Mouse (Mus musculus) liver (tissue): ENCODE measurements around the gene Uchl1.

Source experiments
- DNase-seq: peaks from one replicate; pipeline ENCODE4 v3.0.0-alpha.2; 2020; ENCODE audit warnings: mixed read lengths

Uchl1 gene

DNA sequence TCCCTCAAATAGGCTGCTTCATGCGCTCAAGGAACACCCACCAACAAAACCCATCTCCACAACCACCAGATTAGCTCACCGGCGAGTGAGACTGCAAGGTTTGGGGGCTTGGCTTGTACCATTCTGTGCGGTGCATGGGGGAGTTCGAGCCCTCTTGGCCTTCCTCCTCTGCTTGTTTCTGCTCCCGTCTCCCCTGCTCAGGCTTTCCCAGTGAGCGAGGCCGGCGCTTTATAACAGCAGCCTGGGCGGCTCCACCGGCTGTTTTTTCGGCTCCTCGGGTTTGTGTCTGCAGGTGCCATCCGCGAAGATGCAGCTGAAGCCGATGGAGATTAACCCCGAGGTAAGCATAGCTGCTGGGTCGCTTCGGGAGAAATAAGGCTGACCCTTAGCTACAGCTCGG, at the start of gene Uchl1:
Uchl1 (plus strand) TSS at position 109 of the 400 bp plus-strand sequence.
- peak; percentile 59 for DNase-seq

DNA sequence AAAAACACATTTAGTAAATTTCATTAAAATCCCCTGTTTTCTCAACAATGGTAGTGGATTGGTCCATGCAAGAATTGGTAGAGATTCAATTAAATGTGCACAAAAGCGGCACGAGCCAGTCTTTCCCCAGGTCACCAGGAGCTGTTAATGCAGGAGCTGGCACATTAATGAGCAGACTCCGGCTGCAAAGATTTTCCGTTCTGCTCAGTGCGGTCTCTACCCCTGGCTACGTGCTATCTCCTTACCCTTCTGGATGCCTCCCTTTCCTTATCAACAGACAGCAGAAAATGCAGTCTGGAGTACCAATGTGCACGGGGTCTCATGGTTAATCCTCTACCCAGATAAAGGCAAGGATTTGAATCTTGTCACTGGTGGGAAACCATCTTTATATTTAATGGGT, 48.1 kb upstream of the Uchl1 start:
- no peak for DNase-seq

DNA sequence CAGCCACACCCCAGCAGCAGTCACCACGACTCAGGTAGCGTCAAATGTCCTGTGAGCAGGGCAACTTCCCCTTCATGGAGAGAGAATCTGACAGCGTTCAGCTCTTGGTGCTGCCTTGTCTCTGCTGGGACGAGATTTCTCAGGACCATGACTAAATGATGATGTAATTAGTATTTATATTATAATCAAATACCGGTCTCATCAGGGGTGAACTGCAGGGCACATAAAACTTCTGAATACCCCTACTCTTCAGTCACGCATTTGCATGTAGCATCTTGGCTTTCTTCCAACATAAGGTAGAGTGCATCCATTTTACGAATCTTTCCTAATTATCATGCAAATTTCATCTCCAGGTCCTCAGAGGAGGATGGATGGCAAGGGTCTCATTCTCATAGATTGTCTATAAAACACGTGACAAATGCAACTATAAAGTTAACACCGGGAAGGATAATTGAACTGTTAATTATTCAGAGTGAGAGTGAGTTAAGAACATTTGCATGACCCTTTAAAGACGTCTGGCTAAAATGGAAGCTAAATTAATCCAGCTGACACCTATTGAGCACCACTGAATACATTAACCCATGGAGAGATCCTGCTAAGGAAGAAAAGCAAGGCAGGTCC, 40.3 kb upstream of the Uchl1 start:
- DNase-seq, result no peak

DNA sequence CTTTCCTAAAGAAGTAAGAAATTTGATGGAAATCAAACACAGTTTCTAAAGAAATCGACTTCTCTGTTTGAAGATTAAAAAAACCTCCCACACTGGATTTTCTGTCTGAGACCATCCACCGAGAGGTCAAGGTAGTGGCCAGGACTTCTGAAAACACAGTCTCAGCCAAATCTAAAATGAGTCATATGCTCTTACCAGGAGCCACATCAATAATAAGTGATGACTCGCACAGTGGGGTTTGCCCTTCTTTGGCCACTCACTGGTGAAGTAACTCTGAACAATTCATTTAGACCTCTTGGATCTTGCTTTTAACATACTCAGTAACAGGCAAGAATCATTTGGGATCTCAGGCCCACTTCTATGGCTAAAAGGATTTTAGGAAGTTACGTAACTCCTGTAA, 33.7 kb upstream of the Uchl1 start:
- DNase-seq, result no peak

DNA sequence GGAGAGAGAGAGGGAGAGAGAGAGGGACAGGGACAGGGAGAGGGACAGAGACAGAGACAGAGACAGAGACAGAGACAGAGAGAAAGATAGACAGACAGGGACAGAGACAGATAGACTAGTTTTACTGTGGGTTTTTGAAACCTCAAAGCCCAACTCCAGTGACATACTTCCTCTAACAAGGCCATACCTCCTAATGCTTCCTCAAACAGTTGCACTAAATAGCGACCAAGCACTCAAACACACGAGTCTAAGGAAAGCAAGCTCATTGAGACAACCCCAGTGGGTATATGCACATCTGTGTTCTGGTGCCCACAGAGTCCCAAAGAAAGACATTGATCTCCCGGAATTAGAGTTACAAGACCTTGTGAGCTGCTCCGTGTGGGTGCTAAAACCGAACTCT, 32.6 kb upstream of the Uchl1 start:
- DNase-seq, result no peak

DNA sequence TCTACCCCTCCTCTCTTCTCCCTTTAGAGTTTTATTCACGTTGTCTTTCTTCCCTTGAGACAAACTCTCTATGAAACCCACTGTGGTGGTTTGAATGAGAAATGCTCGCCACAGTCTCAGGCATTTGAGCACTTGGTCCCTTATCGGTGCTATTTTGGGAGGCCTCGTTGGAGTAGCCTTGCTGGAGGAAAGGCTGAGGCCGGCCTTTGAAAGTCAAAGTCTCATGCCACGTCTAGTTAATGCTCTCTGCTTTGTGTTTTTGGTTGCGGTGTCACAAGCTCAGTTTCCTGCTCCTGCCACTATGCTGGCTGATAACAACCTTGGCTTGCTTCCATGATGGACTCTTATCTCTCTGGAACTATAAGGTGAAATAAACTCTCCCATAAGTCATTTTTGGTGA, 28.4 kb upstream of the Uchl1 start:
- DNase-seq, result no peak

DNA sequence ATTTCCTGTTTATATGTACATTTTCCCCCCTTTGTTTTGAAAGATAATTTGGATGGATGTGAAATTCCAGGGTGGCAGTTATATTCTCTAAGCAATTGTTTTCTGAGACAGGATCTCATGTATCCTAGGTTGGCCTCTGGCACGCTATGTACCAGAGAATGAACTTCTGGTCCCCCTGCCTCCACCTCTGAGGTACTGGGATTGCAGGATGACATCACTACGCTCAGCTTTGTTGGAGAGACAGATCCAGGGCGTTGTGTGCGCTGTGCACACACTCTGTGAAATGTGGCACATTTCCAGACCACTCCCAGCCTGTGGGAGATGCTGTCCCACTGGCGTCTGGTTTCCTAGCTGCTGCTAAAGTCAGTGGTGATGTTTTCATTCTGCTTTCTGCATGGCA, 21.7 kb upstream of the Uchl1 start:
- DNase-seq, result peak; percentile 6

DNA sequence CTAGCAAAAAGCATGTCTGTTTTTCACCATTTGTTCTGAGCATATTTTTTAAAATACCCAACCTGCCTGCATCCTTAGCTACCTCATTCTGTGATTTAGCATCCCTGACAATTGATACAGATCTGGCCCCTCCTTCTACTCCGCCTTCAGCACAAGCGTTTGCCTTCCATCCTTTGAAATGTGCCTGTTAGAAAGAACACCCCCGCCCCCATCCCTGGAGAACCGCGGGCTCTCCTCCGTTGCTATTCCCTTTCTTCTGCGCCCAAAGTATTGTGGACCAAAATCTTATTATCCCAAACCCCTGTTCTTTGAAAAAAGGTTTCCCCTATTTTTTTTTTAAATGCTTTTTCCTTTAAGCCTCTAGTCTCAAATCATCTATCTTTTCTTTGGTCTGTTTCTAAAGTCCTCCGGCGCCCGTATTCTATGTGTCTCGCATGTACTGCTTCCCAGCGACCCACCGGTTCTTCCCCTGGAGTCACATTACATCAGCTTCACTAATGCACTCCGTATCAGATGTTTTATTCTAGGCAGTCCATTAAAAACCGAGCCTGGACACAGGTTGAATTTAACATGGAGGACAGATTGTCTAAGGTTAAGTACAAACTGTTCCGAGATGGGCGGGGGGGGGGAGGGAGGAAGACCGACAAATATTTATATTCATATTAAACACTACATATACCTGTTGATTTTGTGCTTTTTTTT, 551 bp upstream of the Uchl1 start:
- no peak for DNase-seq

DNA sequence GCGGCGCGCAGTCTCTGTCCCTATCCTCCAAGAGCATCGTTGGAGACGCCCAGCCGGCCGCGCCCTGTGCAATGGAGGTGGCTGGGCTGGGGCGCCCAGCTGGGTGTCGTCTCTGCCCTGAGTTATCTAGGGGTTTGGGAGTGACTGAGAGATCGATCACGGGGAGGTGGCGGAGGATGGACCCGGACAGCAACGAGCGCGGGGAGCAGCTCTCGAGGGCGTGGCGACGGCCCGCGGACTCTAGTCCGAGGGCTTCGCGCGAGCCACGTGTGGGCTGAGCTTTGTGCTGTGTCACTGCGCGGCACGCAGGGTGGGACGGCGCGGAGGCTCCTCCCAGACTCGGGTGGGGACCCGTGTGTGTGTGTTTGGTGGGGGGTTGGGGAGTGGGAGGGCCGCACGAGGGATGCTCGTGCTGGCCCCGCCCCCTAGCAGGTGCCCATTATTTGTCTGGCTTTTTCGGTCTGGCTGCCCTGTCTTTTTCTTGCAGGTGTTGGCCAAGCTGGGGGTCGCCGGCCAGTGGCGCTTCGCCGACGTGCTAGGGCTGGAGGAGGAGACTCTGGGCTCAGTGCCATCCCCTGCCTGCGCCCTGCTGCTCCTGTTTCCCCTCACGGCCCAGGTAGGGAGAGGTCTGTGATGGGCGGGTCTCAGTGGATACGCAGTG, 696 bp downstream of the Uchl1 start:
- DNase-seq, result no peak

DNA sequence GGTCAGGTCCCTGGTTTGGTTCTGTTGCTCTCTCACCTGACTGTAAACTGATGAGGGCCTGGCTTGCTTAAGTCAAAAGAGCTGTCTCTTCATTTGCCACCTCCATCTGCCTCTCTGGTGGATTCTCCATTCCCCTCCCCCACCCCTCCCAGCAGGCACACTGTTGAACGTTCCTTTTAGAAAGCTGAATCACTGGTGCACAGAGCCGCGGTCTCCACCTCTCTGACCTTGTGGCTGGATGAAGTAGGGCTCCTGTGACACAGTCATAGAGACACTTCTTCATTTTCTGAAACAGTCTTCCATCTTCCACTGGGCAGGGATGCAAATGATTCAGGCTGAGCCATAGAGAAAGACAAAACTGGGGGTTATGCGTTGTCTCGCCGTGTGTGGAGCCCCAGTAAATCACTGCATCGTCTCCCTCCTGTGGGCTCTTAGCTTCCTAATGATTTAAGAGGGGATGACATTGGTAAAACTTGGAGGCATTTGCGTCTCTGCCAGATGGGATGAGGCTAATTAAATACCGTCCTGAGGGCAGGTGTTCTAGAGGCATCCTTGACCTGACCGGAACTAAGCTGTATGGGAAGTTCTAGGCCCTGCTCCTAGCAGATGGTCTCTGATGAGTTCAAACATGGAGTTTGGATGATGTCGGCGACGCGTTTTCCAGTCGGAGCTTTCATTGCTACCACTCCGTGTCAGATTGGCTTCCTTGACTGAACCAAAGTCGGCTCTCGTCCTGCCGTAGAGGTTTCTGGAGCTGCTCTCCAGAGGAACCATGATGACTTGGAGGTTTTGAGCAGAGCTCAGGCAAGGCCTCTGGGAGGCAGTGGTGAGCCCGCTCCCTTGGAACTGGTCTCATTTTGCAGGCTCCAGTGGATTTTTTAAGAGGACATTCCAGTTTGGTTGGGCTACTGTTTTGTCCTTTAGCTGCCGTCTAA, 1.8 kb downstream of the Uchl1 start:
- no peak for DNase-seq

DNA sequence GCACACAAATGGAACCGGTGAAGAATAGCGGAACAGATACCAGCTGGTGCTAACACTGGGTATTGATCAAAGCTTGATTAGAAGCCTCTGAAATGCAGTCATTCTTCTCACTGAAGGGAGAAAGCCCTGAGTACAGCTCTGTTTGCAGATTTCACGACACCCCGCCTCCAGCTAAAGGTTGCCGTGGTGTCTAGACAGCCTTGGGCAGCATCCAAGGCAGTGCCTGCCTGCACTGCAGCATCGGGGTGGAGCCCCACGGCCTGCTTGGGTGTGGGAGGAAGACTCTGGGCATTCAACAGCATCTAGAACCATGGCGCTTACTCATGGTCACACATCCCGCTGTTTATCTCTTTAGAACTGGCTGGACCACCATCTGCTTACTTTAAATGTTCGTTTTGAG, 3.3 kb downstream of the Uchl1 start:
- DNase-seq, result no peak

DNA sequence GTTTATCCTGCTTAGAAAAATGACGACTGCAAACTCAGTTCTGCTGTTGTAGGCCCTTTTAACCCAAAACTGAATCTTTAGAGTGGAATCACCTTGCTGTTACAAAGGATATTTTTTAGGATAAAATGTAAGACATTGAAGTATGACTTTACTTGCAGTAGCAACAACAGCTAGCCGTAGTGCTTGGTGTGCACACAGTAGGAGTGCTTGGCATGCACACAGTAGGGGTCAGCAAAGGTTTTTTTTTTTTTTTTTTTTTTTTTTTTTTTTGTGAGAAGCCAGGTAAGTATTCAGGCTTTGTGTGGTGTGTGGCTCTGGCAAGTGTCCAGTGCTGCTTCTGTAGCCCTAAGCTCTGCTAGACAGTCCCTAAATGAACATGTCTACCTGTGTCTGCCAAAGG, 10.0 kb downstream of the Uchl1 start:
- DNase-seq, result no peak

DNA sequence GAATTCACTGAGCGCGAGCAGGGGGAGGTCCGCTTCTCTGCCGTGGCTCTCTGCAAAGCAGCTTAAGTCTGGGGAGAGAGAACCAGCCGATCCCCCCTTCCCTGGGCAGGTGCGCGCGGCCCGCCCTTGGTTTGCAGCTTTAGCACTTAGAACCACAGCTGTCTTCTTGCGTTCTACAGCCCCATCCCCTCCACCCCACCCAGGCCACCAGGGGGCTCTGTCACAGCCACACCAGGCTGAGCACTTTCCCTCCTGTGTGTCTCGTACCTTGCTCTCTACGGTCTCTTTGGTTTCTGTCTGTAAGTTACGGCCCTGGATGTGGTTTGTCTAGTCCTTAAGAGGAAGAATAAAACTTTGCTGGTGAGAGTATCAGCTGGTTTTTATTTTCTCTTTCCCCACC, 11.0 kb downstream of the Uchl1 start:
- no peak for DNase-seq

DNA sequence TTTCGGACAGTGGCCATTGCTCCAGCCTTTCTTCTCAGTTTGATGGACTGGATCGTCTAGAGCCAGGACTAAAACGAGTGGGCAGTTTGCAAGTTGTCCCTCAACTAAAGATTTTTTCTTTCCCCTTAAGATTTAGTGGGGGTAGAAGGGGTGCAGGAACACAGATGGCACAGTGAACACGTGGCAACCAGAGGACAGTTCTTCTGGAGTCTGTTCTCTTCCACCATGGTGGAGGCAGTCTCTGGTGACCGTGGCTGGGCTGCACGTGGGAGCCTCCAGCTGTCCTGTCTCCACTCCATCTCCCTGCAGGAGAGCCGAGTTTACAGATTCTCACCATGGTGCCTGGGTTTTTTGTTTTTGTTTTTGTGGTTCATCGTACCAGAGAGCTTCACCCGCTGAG, 11.8 kb downstream of the Uchl1 start:
- no peak for DNase-seq

DNA sequence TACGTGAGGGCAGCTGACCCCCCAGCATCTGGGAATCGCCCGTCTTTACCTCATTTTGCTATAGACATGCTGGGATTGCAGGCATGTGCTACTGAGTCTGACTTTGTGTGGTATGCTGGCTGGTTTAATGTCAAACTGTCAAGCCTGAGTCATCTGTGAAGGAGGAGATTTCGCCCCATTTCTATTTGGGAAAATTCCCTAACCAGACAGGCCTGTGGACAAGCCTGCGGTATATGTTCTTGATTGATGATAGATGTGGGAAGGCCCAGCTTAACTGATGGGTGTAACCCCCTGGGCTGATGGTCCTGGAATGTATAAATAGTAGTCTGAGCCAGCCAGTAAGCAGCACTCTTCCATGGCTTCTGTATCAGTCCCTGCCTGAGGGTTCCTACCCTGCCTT, 12.4 kb downstream of the Uchl1 start:
- no peak for DNase-seq

DNA sequence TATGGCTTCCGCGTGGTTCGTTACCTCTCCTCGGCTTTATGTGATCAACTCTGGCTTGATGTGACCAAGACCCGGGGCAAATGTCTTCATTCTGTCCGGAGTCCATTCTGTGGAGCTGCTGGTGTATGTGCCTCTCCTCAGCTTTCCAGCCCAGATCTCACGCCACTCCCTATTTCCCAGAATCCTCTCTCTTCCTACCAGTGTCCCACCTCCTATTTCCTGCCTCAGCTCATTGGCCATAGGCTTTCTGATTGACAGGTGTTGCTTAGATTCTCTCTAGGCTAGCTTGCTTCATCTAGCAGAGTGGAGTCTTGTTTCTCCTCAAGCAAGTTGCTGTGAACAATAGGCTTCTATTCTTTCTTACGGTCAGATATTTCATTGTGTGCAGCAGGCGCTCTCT, 13.9 kb downstream of the Uchl1 start:
- no peak for DNase-seq

DNA sequence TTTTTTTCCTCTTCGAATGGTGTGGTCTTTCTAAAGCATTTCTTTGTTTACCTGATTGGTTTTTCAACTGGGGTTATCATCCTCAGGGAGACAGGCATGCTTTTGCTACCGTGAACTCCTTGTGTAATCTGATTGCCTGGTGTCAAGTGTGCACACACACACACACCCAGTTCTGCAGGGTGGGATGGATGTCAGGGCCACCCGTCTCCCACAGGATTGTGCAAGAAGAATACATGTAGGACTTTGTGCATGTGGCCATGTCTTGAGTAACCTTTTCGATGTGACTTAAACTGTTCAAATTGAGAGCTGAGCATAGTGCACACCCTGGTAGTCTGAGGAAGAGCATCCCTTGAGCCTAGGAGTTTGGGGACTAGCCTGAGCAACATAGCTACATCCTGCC, 17.3 kb downstream of the Uchl1 start:
- no peak for DNase-seq

DNA sequence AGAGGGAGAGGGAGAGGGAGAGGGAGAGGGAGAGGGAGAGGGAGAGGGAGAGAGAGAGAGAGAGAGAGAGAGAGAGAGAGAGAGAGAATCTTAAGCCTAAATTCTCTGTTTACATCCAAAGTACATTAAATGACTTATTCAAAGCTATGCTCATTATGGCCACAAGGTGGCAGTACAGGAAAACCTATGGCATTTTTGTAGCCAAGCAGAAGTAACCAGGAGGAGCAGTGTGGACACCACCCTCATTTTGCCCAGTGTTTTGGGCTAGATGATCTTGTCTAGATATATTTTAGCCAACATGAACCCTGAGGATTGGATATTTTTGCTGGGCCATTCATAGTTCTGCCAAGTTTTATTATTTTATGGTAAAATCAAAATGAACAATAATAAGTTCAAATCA, 21.2 kb downstream of the Uchl1 start:
- DNase-seq, result peak; percentile 14

DNA sequence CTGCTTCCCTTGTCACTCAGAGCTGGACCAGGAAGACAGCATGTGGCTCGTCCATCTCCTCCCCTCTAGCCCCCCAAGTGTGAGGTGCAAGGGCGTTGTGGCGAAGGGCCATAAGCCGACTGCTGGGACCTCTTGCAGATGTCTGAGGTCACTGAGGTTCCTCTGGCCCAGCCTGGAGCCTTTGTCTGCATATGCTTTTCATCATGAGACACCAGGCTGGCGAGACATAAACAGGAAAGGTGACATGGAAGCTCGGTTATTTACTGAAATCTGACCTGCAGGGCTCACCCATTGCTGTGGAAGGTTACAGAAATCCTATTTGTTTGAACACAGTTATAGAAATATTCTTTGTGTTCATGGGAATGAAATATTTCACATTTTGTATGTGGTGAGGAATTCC, 24.0 kb downstream of the Uchl1 start:
- no peak for DNase-seq

DNA sequence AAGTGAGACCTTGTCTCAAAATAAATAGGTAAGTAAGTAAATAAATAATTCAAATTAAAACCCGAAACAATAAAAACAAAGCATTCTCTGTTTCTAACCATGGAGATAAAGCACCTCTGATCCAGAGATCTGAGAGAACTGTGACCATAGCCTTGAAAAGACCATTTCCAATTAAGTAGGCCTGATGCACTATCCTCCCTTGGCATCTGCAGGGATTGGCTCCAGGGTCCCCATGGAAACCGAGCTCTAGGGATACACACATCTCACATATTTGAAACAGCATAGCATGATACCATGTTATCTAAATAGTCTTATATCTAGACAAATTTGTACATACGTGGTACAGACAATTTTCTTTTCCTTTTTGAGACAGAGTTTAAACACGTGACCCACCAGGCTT, 26.1 kb downstream of the Uchl1 start:
- DNase-seq, result no peak

DNA sequence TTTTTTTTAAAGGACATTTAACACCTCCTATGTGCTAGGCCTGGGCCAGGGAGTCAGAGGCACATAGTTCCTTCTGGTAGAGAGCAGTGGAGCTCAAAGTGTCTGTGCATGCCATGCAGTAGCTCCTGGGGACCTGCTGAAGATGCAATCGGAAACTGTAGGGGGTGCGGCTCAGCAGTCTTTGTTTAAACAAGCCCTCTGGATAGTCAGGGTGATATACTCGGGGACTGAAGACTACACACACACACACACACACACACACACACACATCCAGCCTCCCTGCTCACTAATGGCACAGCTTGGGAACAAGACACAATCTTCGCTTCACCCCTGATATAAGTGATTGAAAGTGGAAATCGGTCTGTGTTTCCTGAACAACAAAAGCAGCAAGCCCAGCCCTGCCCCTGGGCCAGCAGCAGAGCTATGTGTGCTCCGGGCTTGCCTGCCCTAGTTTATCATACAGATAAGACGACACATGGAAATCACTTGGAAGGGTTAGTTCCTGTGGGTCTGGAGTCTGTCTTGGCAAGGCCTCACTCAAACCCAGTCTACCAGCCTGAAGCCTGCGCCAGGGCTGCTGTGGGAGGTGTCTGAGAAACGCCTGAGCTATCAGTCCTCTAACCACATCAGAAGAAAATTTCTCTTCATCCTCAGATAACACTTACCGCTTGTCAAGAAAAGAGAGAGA, 27.6 kb downstream of the Uchl1 start:
- peak; percentile 16 for DNase-seq

DNA sequence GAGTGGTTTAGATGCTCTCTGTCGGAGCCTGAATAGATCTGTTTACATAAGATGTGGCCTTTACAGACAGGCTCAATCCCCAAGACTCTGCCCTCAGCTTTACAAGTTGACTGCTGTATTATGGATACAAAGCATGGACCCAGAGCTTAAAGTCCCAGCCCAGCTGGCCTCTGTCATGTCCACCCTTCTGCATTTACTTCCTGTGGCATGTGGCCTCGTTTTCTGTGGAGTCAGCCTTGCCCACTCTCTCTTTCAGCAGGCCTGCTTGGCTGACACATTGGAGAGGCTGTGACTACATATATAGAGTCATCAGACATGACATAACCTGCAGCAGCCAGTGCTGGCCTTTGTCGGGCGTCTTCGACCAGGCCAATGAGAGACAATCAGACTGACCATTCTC, 32.0 kb downstream of the Uchl1 start:
- no peak for DNase-seq
